10 mouse cellular contexts compared by ENCODE assay signal in genomic region chr9:80942991-80943390, GRCm38 (mm10).
DNase-seq lines count a peak whose midpoint lies in the region; TF ChIP-seq lines count a peak whose summit lies in the region.
"Had no signal": no experiment of that assay in that cellular context is flagged by ENCODE, and none has a peak within 500 bp of the region (broad histone marks: within the 10 kb centered on the region; RNA-seq: fewer than 3 reads in every experiment).

No protein-coding gene starts in this region.

- H3K4me3 ChIP-seq in left cerebral cortex, adult 2 months: no peak overlapping the region
- H3K4me3 ChIP-seq: embryonic facial prominence, embryonic 13.5 days; hindbrain, embryonic 15.5 days had no signal

- intact Hi-C loops in left cerebral cortex, adult 2 months (cut with DNase I): loop anchor here (5.0 kb wide), 2 partner anchors 611 to 684 kb away; no protein-coding TSS in a partner anchor
- intact Hi-C loops in left cerebral cortex, postnatal 36 days (cut with DNase I): loop anchor here (10.0 kb wide), 1 partner anchor 682 kb away; no protein-coding TSS in a partner anchor

- peak; percentile 12 for DNase-seq in embryo, embryonic 10 days (ENCODE audit: low spot score)
- DNase-seq in embryo, embryonic 9.5 days (ENCODE audit: extremely low spot score): no peak
- DNase-seq in left cerebral cortex, adult 2 months (ENCODE audit: extremely low spot score in 1 of 2, low spot score in 2 of 2): peak; percentile 11 to 15
- DNase-seq in left cerebral cortex, postnatal 36 days (ENCODE audit: low spot score in 2 of 2): no peak
- DNase-seq in ZHBTc4 (ENCODE audit: low read depth, low spot score): peak; percentile 9
- DNase-seq in naive thymus-derived CD4-positive, alpha-beta T cell, adult 2 months (ENCODE audit: low read depth): peak; percentile 5
- DNase-seq in liver: no peak
- DNase-seq in urinary bladder, postnatal 25 days (ENCODE audit: low spot score): no peak

- peak; percentile 70 for TF ChIP-seq CTCF in left cerebral cortex, adult 2 months (IDR thresholded peaks at IDR 0.05)

- no peak overlapping the region for H3K27ac ChIP-seq in left cerebral cortex, adult 2 months
- H3K27ac ChIP-seq: embryonic facial prominence, embryonic 13.5 days; hindbrain, embryonic 15.5 days had no signal

Comparison
In these comparisons a context has a peak if more than half of its experiments do, and no peak if none do; other contexts are left out.
1. DNase-seq: peak in embryo, embryonic 10 days (single experiment), left cerebral cortex, adult 2 months (2 of 2), ZHBTc4 (single experiment) and naive thymus-derived CD4-positive, alpha-beta T cell, adult 2 months (single experiment); none in embryo, embryonic 9.5 days (single experiment), left cerebral cortex, postnatal 36 days (0 of 2), liver (single experiment) and urinary bladder, postnatal 25 days (single experiment).